Mouse (Mus musculus): ENCODE measurements around the gene Slc25a11. TPM values are rescaled to one million over a fixed set of nuclear protein-coding genes. Genes with fewer than 3 reads are reported as not detected.

The Slc25a11 gene
- polyA plus RNA-seq, 2 experiments, result 39.0 to 60.8 TPM

- H3K4me3 ChIP-seq (ENCODE audit: insufficient read depth in 1 of 2, low read depth in 2 of 2, low read length in 2 of 2), result no peak overlapping the region
- H3K9ac ChIP-seq (replicated peaks), result no peak overlapping the region
- no peaks in the 10 kb centered on the region for H3K9me3 ChIP-seq (ENCODE audit: control insufficient read depth, low read length)
- peak; percentile 65 for TF ChIP-seq CTCF (IDR thresholded peaks at IDR 0.05; ENCODE audit: low read depth)
- TF ChIP-seq EP300 (IDR thresholded peaks at IDR 0.05; ENCODE audit: low read depth), result no peak
- H3K27me3 ChIP-seq (ENCODE audit: control insufficient read depth, insufficient read depth, low read length), result no peaks in the 10 kb centered on the region
- WGBS (ENCODE audit: insufficient replicate concordance), result 81% methylated on average over 26 of the region's 26 CpGs
- no peaks in the 10 kb centered on the region for H3K4me1 ChIP-seq (replicated peaks; ENCODE audit: control insufficient read depth in 2 of 2, insufficient read depth in 2 of 2, low read length in 1 of 2)
- no peak overlapping the region for H3K27ac ChIP-seq
- H3K4me2 ChIP-seq (ENCODE audit: low read depth), result no peak overlapping the region
- DNase-seq (ENCODE audit: low read depth in 3 of 3, low spot score in 3 of 3) (no peak), ATAC-seq (ENCODE audit: insufficient read depth) (no peak)
- peaks cover 5% of the 10 kb centered on the region; the same call in 1 of the 2 replicates for H3K36me3 ChIP-seq (replicated peaks; ENCODE audit: control insufficient read depth, insufficient read depth, low read depth)
Measured at GRCm38 (mm10) chr11:70608381-70609066, 38.8 kb downstream of the Slc25a11 start.

DNA sequence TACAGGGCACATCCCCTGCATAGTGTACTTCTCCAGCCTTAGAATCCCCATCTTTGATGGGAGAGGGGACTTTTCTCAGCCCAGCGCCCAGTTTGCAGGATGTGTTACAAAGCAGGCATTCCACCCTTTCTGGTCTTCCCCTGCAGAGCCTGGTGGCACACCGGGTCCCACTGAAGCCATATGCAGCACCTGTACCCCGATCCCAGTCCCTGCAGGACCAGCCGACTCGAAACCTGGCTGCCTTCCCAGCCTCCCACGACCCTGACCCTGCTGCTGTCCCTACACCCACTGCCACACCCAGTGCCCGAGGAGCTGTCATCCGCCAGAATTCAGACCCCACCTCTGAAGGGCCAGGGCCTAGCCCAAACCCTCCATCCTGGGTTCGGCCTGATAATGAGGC is 39.7 kb downstream of the Slc25a11 start:
- no peak overlapping the region for H3K9ac ChIP-seq (replicated peaks)
- no peaks in the 10 kb centered on the region for H3K4me1 ChIP-seq (replicated peaks; ENCODE audit: control insufficient read depth in 2 of 2, insufficient read depth in 2 of 2, low read length in 1 of 2)
- H3K4me3 ChIP-seq (ENCODE audit: insufficient read depth in 1 of 2, low read depth in 2 of 2, low read length in 2 of 2), result no peak overlapping the region
- no peak overlapping the region for H3K4me2 ChIP-seq (ENCODE audit: low read depth)
- DNase-seq (ENCODE audit: low read depth in 3 of 3, low spot score in 3 of 3) (no peak), ATAC-seq (ENCODE audit: insufficient read depth) (no peak)
- H3K27ac ChIP-seq, result no peak overlapping the region
- no peaks in the 10 kb centered on the region for H3K9me3 ChIP-seq (ENCODE audit: control insufficient read depth, low read length)
- 73% methylated on average over 9 of the region's 9 CpGs for WGBS (ENCODE audit: insufficient replicate concordance)
- no peak for TF ChIP-seq CTCF (IDR thresholded peaks at IDR 0.05; ENCODE audit: low read depth)
- TF ChIP-seq EP300 (IDR thresholded peaks at IDR 0.05; ENCODE audit: low read depth), result no peak
- peaks cover 5% of the 10 kb centered on the region; the same call in 1 of the 2 replicates for H3K36me3 ChIP-seq (replicated peaks; ENCODE audit: control insufficient read depth, insufficient read depth, low read depth)
- no peaks in the 10 kb centered on the region for H3K27me3 ChIP-seq (ENCODE audit: control insufficient read depth, insufficient read depth, low read length)

- ATAC-seq (ENCODE audit: insufficient read depth), result no peak
Measured at GRCm38 (mm10) chr11:70606717-70607116, 40.6 kb downstream of the Slc25a11 start.

DNA sequence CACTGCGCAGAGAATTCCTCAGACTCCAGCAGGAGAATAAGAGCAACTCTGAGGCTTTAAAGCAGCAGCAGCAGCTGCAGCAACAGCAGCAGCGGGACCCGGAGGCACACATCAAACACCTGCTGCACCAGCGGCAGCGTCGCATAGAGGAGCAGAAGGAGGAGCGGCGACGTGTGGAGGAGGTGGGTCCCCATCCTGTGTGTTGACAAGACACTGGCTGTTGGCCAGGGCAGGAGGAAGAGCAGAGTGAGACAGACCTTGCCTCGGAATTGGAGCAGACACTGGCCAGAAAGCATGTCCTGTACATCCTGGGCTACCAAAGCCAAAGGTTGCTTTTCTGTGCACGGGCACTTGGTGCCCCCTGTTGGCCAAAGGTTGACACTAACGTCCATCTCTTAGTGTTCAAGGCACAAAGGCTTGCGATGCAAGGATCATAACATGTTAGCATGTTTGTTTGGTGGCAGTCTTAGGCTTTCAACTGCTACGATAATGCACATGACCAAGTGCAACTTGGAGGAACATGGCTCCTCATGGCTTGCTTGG is 42.2 kb downstream of the Slc25a11 start:
- H3K9ac ChIP-seq (replicated peaks), result no peak overlapping the region
- WGBS (ENCODE audit: insufficient replicate concordance), result 64% methylated on average over 14 of the region's 14 CpGs
- H3K4me3 ChIP-seq (ENCODE audit: insufficient read depth in 1 of 2, low read depth in 2 of 2, low read length in 2 of 2), result no peak overlapping the region
- H3K9me3 ChIP-seq (ENCODE audit: control insufficient read depth, low read length), result no peaks in the 10 kb centered on the region
- TF ChIP-seq EP300 (IDR thresholded peaks at IDR 0.05; ENCODE audit: low read depth) (no peak), CTCF (IDR thresholded peaks at IDR 0.05; ENCODE audit: low read depth) (peak; percentile 95)
- H3K4me1 ChIP-seq (replicated peaks; ENCODE audit: control insufficient read depth in 2 of 2, insufficient read depth in 2 of 2, low read length in 1 of 2), result no peaks in the 10 kb centered on the region
- DNase-seq (ENCODE audit: low read depth in 3 of 3, low spot score in 3 of 3) (peak; percentile 31 to 47 (median 46)), ATAC-seq (ENCODE audit: insufficient read depth) (no peak)
- no peak overlapping the region for H3K4me2 ChIP-seq (ENCODE audit: low read depth)
- H3K27me3 ChIP-seq (ENCODE audit: control insufficient read depth, insufficient read depth, low read length), result no peaks in the 10 kb centered on the region
- no peak overlapping the region for H3K27ac ChIP-seq
- peaks cover 5% of the 10 kb centered on the region; the same call in 1 of the 2 replicates for H3K36me3 ChIP-seq (replicated peaks; ENCODE audit: control insufficient read depth, insufficient read depth, low read depth)

More at GRCm38 (mm10) chr11:70606717-70607116, 40.6 kb downstream of the Slc25a11 start:
- no peak overlapping the region for H3K9ac ChIP-seq (replicated peaks)
- DNase-seq (ENCODE audit: low read depth in 3 of 3, low spot score in 3 of 3), result no peak
- no peaks in the 10 kb centered on the region for H3K27me3 ChIP-seq (ENCODE audit: control insufficient read depth, insufficient read depth, low read length)
- H3K9me3 ChIP-seq (ENCODE audit: control insufficient read depth, low read length), result no peaks in the 10 kb centered on the region
- TF ChIP-seq CTCF (IDR thresholded peaks at IDR 0.05; ENCODE audit: low read depth) (no peak), EP300 (IDR thresholded peaks at IDR 0.05; ENCODE audit: low read depth) (no peak)
- H3K36me3 ChIP-seq (replicated peaks; ENCODE audit: control insufficient read depth, insufficient read depth, low read depth), result peaks cover 5% of the 10 kb centered on the region; the same call in 1 of the 2 replicates
- WGBS (ENCODE audit: insufficient replicate concordance), result 73% methylated on average over 12 of the region's 12 CpGs
- no peak overlapping the region for H3K4me3 ChIP-seq (ENCODE audit: insufficient read depth in 1 of 2, low read depth in 2 of 2, low read length in 2 of 2)
- no peak overlapping the region for H3K4me2 ChIP-seq (ENCODE audit: low read depth)
- no peak overlapping the region for H3K27ac ChIP-seq
- H3K4me1 ChIP-seq (replicated peaks; ENCODE audit: control insufficient read depth in 2 of 2, insufficient read depth in 2 of 2, low read length in 1 of 2), result no peaks in the 10 kb centered on the region

- no peak for TF ChIP-seq CTCF (IDR thresholded peaks at IDR 0.05; ENCODE audit: low read depth)
- TF ChIP-seq EP300 (IDR thresholded peaks at IDR 0.05; ENCODE audit: low read depth), result no peak
- no peaks in the 10 kb centered on the region for H3K9me3 ChIP-seq (ENCODE audit: control insufficient read depth, low read length)
- WGBS (ENCODE audit: insufficient replicate concordance), result 78% methylated on average over 9 of the region's 9 CpGs
- H3K9ac ChIP-seq (replicated peaks), result no peak overlapping the region
- H3K27ac ChIP-seq, result no peak overlapping the region
- no peak for DNase-seq (ENCODE audit: low read depth in 3 of 3, low spot score in 3 of 3)
- no peak for ATAC-seq (ENCODE audit: insufficient read depth)
- no peak overlapping the region for H3K4me3 ChIP-seq (ENCODE audit: insufficient read depth in 1 of 2, low read depth in 2 of 2, low read length in 2 of 2)
- H3K4me2 ChIP-seq (ENCODE audit: low read depth), result no peak overlapping the region
- no peaks in the 10 kb centered on the region for H3K27me3 ChIP-seq (ENCODE audit: control insufficient read depth, insufficient read depth, low read length)
- H3K36me3 ChIP-seq (replicated peaks; ENCODE audit: control insufficient read depth, insufficient read depth, low read depth), result no peaks in the 10 kb centered on the region
- H3K4me1 ChIP-seq (replicated peaks; ENCODE audit: control insufficient read depth in 2 of 2, insufficient read depth in 2 of 2, low read length in 1 of 2), result peaks cover 0 to 13% of the 10 kb centered on the region in 2 experiments; a peak in 2 of 4 replicates
Measured at GRCm38 (mm10) chr11:70598451-70598953, 48.8 kb downstream of the Slc25a11 start.

All from liver, embryonic 14.5 days (tissue).